Mouse (Mus musculus): ENCODE data around the gene Esrrb.

Esrrb gene

DNA sequence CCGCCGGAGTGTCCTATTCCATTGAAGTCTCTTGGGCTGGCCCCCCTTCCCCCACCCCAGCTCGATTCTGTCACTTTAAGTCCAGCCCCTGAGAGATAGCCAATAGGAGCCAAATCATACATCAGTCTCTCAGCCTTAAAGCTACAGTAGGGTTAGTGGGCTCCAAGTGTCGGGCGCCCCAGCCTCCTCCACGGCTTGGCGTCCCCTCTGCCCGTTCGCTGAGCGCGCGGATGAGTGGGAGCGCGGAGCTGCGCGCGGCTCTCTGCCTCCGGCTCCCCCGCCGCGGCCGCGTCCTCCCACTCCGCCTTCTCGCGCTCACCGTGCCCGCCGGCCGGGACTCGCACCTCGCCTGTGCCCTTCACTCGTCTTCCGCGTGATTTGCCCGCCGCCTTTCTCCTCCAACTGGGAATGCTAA lies 60.6 kb downstream of the Esrrb start:
- DNase-seq (ENCODE audit: low spot score): peak; percentile 65

DNA sequence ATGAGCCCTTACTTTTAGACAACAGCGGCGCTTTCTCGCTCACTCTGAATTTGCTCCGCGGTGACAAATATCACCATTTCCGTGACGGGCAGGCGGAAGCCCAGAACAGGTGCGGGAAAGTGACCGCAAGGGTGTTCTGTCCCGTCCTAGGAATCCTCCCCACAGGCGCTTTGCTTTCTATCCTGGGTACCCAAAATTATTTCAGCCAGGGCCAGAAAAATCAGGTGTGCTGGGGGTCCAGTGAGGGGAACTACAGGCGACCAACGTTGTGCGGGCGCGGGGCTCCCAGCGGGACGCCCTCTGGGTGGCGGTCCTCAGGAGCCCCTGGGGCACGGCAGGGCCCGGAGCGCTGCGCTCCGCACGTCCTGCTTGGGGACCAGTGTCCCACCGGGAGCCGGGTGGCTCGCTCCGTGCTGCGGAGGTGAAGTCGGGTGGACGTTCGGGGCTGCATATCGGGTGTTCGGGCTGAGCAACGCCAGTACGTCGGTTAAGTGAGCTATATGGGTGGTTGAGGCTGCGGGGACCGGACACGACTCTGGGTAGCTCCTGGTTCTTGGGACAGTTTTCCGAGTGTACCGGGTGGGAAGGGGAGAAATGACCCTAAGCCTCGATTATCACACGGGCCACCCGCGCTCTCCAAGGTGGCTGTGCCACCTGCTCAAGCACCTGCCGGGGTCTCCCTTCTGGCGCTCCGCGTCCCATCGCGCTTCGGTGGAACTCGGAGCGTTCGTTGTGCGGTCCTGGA lies 61.4 kb downstream of the Esrrb start:
- no peak for DNase-seq (ENCODE audit: low spot score)

DNA sequence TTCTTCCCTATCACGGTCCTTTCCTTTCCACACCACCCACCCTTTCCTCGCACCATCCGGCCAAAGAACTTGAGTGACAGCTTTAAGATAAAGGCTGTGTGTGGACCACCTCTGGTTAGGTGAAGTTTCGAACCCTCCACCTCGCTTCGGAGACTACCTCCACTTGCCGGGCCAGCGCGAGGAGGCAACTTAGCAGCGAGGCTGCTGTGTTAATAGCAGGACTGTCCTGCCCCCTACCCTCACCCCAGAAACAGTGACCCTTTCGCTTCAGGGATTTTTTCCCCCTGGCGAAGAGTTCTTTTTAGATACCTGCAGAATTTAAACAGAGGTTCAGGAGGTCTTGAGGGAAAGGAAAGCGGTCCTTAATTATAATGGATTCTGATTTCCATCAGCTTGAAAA lies 62.2 kb downstream of the Esrrb start:
- no peak for DNase-seq (ENCODE audit: low spot score)

DNA sequence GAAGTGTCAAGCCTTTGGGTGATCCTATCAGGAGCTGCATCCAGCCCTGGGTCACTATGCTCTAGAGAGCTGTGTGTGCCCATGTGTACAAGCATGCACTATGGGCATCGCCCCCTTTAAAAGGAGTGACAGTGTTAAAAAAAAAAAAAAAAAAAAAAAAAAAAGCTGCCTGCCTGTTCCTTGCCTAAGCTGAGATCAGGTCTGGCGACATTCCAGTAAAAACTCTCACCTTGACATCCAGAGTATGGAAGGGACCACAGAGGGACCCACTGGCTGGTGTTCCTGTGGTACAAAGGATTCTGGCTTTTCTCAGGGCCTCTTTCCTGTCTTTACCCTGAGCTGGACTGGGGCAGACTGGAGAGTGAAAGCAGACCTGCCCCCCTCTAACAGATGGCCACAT lies 66.7 kb downstream of the Esrrb start:
- no peak for DNase-seq (ENCODE audit: low spot score)

DNA sequence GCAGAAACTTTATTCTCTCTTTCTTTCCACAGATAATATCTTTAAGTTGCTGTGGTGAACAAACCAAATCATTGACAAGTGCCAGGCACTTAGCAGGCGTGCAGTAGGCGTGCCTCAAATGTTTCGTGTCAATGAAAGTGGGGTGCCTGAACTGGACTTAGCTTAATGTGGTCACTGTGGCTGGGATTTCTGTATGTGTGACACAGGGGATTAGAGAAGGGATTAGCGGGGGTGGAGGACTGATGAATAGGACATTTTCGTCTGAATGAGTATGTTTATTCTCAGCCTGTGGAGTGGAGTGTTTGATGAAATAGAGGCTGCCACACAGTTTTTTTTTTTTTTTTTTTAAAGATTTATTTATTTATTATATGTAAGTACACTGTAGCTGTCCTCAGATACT lies 70.8 kb downstream of the Esrrb start:
- DNase-seq (ENCODE audit: low spot score): no peak

DNA sequence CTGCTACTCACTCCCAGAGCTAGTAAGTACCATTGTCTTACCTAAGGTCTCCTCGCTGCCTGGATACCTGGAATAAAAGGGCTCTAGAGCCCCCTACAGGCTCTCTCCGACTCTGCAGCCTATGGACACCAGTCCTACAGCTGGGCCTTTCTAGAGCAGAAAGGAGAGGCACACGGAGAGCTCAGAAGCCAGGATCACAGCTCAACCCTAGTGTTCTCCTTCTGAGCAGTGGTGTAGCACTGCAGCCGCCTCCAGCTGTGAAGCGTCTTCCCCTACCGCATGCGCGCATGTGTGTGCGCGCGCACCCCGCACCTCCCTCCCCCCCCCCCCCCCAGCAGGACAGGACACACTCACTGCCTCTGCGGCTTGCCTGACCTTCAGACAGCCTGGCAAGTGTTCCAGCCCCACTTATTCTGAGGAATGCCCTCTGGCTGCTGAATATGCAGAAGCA lies 72.5 kb downstream of the Esrrb start:
- peak; percentile 61 for DNase-seq (ENCODE audit: low spot score)

DNA sequence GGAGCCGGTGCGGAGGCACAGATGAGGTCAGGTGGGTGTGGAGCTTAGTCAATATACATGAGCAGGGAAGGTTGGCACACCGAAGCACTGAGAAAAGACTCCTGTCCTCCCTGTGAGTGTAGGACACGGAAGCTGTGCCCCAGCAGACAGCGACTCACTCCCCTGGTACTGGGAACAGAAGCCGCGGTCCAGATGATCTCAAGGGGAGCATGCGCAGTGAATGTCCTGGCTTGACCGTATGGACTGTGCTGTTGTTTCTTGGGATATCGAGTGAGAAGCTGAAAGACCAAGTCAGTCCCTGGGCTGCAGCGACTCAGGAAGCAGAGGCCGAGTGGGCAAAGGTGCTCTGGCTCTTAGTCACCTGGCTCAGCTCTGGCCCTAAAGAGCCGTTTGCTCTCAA lies 74.7 kb downstream of the Esrrb start:
- no peak for DNase-seq (ENCODE audit: low spot score)

DNA sequence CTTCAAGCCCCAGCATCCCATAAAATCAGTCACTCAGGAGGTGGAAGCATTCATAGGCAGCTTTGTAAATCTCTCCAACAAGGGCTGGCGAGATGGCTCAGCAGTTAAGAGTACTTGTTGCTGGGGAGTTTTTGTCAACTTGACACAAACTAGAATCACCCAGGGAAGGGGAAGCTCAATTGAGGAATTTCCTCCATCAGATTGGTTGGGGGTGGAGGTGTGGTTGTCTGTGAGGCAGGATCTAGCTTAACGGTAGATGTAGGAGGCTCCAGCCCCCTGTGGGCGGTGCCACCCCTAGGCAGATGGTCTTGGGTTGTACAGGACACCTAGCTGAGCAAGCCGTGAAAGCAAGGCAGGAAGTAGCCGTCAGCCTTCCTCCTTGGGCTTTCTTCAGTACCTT lies 89.9 kb downstream of the Esrrb start:
- DNase-seq (ENCODE audit: low spot score): no peak

DNA sequence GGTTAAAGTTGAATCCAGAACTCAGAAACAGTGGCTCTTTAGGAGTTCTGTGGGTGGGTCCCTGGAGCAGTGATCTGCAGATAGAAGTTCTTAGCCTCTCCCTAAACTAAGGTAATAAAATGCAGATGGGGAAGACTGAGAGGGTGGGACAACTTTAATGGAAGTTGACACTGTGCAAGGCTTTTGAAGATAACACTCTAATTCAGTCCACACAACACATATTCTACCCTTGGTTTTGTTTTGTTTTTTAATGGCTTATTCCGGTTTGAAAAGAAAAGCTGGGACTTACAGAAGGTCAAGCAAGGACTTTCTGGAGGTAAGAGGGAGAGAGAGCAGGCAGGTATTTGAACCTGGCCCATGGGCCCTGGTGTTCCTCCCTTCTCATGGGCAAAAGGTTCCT lies 94.1 kb downstream of the Esrrb start:
- DNase-seq (ENCODE audit: low spot score): no peak

DNA sequence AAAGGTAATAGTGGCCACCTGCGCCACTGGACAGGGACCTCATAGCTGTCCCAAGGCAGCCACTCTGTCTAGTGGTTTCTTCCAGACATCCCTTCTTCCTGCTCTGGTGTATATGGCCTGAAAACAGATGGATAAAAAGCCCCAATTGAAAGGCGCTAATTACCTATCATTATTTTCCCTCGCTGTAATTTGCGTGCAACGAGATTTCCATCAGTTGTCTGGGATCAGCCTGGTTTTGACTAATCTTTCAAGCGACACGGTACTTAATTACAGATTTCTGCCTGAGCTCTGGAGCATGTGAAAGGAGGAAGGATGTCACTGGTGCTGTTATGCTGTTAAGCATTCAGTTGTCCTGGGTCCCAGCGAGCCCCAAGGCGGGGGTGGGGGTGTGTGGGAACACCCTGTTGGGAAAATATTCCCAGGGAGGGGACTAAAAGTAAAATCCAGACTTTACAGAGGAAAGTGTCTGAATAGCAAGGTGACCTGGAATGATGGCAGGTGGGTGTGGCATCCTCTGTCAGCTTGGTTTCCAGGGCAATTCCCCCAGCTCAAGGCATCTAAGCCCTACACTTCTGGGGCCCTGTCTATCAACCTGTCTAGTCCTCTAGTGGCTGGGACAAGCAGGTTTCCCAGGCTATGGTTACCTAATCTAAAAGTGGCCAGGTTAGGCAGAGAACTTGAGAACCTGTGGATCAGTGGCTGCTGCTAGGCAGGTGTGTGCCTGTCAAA lies 102.0 kb downstream of the Esrrb start:
- no peak for DNase-seq (ENCODE audit: low spot score)

DNA sequence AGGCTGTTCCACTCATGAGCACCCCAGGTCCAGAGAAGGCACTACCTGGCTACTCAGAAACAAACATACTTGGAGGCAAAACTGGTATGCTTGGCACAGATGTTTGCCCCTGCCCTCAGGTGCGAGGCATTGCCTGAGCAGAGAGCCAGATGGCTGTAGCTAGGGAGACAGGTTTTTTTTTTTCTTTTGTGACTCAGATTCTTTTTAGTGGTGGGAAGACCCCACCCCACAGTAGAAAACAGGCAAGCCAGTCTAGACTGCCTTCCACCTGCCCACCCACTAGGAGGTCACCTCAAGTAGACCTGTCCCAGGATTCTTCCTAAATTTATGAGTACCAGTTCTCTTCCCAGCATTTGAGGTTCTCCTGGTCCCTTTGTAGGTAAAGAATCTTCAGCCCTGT lies 103.5 kb downstream of the Esrrb start:
- DNase-seq (ENCODE audit: low spot score): no peak

DNA sequence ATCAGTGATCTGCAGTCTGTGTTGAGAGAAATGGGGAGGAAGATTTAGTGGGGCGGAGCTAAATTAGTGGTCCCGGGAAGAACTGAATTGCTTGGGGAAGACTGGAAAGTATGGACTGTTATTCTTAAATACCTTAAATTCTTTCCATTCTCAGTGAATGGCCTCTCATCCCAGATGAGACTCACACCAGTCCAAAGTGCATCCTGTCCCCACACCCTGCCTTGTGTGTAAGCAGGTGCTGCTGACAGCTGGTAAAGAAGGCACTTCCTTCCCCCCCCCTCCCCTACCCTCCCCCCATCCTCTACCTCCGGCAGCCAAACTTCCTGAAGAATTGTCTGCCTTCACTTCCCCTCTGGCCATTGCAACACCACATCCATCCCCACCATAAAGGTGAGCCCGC lies 105.3 kb downstream of the Esrrb start:
- no peak for DNase-seq (ENCODE audit: low spot score)

DNA sequence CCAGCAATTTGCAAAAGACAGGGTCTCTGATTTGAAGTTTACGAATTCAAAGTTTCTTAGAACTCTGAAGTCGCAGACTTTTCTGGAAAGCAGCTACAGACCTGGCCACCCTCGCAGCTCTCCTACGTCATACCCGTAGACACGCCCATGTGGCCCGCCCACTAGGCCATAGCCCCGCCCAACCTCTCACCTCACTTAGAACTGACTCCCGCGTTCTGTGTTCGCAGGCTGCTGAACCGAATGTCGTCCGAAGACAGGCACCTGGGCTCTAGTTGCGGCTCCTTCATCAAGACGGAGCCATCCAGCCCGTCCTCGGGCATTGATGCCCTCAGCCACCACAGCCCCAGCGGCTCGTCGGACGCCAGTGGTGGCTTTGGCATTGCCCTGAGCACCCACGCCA lies 109.0 kb downstream of the Esrrb start:
- no peak for DNase-seq (ENCODE audit: low spot score)

DNA sequence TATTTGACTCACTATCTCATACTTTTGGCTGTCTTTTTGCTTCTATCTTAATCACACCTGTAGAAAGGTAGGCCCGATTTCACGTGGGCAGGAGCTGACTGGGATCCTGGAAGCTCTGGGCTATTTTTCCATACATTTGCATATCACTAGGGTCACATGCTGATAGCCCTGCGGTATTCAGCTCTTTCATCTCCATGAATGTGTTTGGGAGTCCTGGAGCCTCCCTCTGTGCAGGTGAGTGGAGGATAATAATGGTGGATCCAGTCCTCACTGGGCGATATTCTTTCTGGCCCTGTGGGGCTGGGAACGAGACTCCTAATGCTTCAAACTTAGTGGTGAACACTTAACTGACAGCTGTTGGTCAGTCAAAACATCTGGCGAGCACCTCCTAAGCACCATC lies 110.0 kb downstream of the Esrrb start:
- no peak for DNase-seq (ENCODE audit: low spot score)

DNA sequence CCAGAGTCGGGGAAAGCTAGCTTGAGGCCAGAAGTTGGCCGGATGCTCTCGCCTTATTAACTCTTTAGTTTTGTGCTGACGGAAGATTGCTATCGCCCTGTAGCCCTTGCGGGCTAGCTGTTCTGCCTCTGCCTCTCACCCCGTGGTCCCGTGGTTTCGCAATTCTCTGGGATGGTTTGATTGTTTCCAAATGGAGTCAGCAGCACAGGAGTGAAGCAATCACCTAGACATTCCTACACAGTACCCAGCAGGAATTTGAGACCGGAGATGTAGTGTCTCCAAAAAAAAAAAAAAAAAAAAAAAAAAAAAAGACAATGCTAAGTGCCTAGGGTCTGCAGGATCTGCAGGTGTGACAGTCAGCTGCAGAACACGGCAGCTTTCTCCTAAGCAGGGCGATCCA lies 112.7 kb downstream of the Esrrb start:
- no peak for DNase-seq (ENCODE audit: low spot score)

DNA sequence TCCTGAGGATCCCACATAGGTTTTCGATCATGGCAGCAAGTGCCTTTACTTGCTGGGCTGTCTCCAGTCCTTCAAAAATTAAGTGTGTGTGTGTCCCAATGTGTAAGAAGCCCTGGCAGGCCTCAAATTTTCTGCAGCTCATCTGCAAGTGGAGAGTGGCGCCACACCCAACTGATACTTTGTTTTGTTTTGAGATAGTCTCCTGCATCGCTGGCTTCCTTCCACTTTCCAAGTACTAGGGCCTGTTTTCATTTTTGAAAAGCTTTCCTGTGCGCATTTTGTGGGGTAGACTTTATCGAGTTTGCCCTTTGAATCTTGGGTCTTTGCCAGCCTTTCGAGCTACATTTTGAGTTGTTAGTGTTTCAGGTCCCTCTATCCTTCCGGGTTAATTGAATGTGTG lies 115.1 kb downstream of the Esrrb start:
- DNase-seq (ENCODE audit: low spot score): no peak

DNA sequence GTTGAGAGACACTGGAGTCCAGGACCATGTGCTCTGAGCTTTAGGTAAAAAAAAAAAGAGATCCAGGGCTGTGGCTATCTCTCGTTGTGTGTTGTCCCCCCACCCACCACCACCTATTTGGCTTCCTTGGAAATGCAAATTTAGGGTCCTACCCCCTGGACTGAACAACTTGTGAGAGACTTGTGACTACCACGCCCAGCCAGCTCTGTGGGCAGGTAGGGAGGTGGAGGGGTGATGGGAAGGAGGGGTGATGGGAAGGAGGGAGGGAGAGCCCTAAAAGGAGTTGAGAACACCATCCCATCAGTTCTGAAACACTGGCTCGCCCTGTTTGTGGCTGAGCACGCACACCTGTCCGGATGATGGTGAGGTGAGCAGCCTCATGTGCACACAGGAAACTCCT lies 118.0 kb downstream of the Esrrb start:
- DNase-seq (ENCODE audit: low spot score): no peak

DNA sequence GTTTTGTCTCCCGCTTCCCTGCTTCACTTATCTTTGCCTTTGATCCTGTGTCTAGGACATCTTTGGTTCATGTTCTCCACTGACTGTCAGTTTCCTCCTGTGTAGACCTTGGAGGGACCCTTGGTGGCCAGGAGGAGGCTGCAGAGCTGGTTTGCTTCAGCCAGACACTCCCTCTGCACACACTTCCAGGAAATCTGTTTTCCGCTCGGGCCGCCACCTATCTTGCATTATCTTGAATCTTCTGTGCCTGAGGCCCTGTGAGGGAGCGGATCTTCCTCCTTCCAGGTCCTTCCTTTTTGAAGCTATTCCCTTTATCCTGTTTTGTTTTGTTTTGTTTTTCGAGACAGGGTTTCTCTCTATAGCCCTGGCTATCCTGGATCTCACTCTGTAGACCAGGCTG lies 121.1 kb downstream of the Esrrb start:
- no peak for DNase-seq (ENCODE audit: low spot score)

DNA sequence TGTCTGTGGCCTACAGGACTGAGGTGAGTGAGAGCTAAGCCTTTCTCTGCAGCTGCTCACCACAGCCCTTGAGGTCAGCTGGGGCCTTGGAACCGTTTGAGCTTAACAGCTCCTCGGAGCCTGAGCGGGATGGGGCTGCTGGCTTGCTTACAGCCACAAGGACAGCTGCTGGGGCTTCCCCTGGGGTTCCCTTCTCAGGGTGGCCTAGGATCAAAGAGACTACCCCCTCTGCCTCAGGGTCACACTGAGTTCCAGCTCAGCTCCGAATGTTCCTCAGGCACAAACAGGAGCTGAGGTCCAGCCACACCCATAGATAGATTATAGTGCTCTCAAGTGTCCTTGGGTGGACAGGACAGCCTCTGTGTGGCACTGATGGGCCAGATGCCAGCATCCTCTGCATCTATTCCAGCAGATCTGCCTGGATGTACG lies 122.5 kb downstream of the Esrrb start:
- DNase-seq (ENCODE audit: low spot score): no peak

DNA sequence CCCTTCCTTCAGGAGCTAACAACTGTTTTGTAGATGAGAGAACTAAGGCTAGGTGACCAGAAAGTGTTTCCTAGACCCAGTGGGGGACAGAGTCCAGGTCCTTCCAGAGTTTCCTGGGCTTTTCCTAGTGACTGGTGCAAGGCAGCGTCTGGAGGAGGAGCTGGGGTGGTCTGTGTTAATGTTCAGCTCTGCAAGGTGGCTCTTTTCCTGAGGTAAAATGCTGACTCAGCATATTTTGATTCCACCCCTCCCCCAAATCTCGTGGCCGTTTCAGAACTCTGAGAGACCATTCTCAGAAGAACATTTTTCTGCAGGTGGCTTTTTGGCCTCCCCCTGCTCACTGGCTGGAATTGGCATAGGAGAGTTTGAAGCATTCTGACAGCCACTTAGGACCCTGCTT lies 127.1 kb downstream of the Esrrb start:
- DNase-seq (ENCODE audit: low spot score): no peak

DNA sequence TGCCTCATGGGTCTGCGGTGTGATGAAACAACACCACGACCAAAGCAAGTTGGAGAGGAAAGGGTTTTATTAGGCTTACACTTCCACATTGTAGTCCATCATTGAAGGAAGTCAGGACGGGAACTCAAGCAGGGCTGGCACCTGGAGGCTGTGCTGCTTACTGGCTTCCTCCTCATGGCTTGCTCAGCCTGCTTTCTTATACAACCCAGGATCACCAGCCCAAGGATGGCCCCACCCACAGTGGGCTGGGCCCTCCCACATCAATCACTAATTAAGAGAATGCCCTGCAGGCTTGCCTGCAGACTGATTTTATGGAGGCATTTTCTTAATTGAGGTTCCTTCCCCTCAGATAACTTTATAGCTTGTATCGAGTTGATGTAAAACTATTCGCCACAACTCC lies 129.1 kb downstream of the Esrrb start:
- DNase-seq (ENCODE audit: low spot score): no peak

DNA sequence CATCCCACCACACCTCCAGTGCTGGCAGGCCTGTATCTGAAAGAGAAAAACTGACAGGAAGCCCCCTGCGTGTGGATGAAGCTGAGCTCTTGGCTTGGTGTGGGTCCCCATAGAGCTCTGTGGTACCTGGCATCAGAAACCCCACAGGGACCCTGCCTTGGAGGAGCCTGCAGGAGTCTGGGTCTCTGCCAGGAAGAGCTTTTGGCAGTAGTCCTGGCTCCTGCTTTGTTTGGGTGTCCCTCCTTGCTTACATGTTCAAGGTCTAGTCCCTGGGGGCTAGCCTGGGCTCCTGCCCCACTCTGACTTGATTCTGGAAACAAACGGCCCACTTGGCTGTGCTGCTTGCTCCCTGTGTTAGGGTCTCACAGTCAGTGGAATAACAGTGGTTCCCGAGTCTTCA lies 130.6 kb downstream of the Esrrb start:
- no peak for DNase-seq (ENCODE audit: low spot score)

DNA sequence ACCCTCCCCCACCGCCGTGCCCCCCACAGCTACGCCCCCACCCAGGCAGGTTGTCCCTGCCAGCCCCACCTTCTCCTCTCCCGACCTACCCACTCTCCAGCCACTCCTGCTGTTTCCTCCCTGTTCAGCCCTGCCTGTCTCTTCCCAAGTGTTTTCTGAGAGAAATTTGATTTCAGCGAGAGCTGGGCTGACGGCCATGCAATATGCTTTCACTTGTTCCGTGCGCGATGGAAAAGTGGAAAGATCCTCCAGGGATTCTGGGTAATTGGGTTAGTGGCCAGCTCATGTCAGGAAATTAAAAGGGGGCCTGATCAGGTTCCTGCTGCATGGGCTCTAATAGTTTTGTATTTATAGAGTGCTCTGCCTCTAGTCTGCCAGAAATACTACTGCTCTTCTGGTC lies 131.9 kb downstream of the Esrrb start:
- no peak for DNase-seq (ENCODE audit: low spot score)

DNA sequence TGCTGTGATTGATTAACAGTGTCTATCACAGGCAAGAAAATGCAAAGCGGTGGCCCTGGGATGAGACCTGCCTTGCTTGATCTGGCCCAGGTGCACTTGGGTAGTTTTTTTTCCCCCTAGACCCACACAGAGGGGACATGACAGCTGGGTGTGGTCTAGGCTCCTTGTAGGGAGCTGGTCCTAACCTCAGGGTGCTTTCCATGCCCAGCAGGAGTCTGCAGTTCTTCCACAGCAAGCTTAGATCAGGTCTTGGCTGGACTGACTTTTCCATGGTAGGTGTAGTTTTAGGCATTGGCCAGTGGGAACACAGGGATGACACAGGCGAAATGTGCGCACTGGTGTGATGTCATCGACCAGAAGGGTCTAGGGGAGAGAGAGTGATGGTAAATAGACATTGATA lies 136.2 kb downstream of the Esrrb start:
- DNase-seq (ENCODE audit: low spot score): no peak

Data from embryo, embryonic 10 days (tissue).